8 mouse cellular contexts compared by ENCODE assay signal in genomic region chr11:26387087-26387611, GRCm38 (mm10). TPM values are rescaled to one million over a fixed set of nuclear protein-coding genes. Genes with fewer than 3 reads are reported as not detected.
DNase-seq lines count a peak whose midpoint lies in the region; ATAC-seq and TF ChIP-seq lines count a peak whose summit lies in the region.

No protein-coding gene starts in this region.

- TF ChIP-seq RAD21 in MEL (IDR thresholded peaks at IDR 0.05; ENCODE audit: low read depth, low read length) = no peak

- ATAC-seq in forebrain, postnatal 0 days = peak; percentile 100
- peak; percentile 100 for ATAC-seq in lung, embryonic 15.5 days (ENCODE audit: borderline replicate concordance, extremely low read depth, low FRiP score, low TSS enrichment)

- H3K27ac ChIP-seq in MEL (ENCODE audit: control insufficient read depth, low read depth, low read length) = peak overlapping the region; percentile 95
- H3K27ac ChIP-seq in cerebellum, adult 2 months (ENCODE audit: insufficient read depth, low read length) = peak overlapping the region; percentile 95
- peak overlapping the region; percentile 88 for H3K27ac ChIP-seq in forebrain, postnatal 0 days (ENCODE audit: low read depth, low read length)
- peak overlapping the region; percentile 83 for H3K27ac ChIP-seq in lung, embryonic 15.5 days

- TF ChIP-seq POLR2A in MEL (IDR thresholded peaks at IDR 0.05; ENCODE audit: control insufficient read depth in 1 of 2, insufficient read depth in 1 of 2, low read depth in 1 of 2, low read length in 2 of 2, poor library complexity in 1 of 2) = peak; percentile 93 to 98
- peak; percentile 86; the same call in 1 of the 2 replicates for TF ChIP-seq POLR2A in cerebellum, adult 2 months (IDR thresholded peaks at IDR 0.05; ENCODE audit: borderline replicate concordance, insufficient read depth, low read length)

- no peaks in the 10 kb centered on the region for H3K27me3 ChIP-seq in MEL (ENCODE audit: control insufficient read depth in 1 of 2, insufficient read depth in 2 of 2, low read length in 2 of 2)
- H3K27me3 ChIP-seq in cerebellum, adult 2 months (ENCODE audit: control insufficient read depth, insufficient read depth, low read length) = no peaks in the 10 kb centered on the region
- no peaks in the 10 kb centered on the region for H3K27me3 ChIP-seq in forebrain, postnatal 0 days (ENCODE audit: insufficient read depth, low read length)
- no peaks in the 10 kb centered on the region; the same call in 1 of the 2 replicates for H3K27me3 ChIP-seq in lung, embryonic 15.5 days

- H3K4me3 ChIP-seq in MEL (ENCODE audit: control insufficient read depth in 1 of 2, insufficient read depth in 1 of 2, low read depth in 2 of 2, low read length in 2 of 2) = peak overlapping the region; percentile 66 to 94
- peak overlapping the region; percentile 100 for H3K4me3 ChIP-seq in cerebellum, adult 2 months (replicated peaks; ENCODE audit: insufficient read depth, low read depth, low read length)
- H3K4me3 ChIP-seq in forebrain, postnatal 0 days (ENCODE audit: low read depth, low read length) = peak overlapping the region; percentile 75
- H3K4me3 ChIP-seq in lung, embryonic 15.5 days = peak overlapping the region; percentile 63

- H3K9me3 ChIP-seq in MEL (replicated peaks; ENCODE audit: insufficient read depth, low read length) = no peaks in the 10 kb centered on the region
- no peaks in the 10 kb centered on the region for H3K9me3 ChIP-seq in forebrain, postnatal 0 days (ENCODE audit: low read length)
- H3K9me3 ChIP-seq in lung, embryonic 15.5 days = no peaks in the 10 kb centered on the region

- peaks cover 6 to 8% of the 10 kb centered on the region in 2 experiments for H3K4me1 ChIP-seq in MEL (ENCODE audit: control insufficient read depth in 1 of 2, insufficient read depth in 2 of 2, low read length in 2 of 2)
- H3K4me1 ChIP-seq in cerebellum, adult 2 months (ENCODE audit: control insufficient read depth, insufficient read depth, low read length) = no peaks in the 10 kb centered on the region
- H3K4me1 ChIP-seq in forebrain, postnatal 0 days (ENCODE audit: insufficient read depth) = 0 out of 2 replicates have a peak, but pooled peaks cover 3% of the 10 kb centered on the region
- no peaks in the 10 kb centered on the region for H3K4me1 ChIP-seq in lung, embryonic 15.5 days

- H3K4me2 ChIP-seq in forebrain, postnatal 0 days (ENCODE audit: low read depth) = peak overlapping the region; percentile 65
- peak overlapping the region; percentile 58 for H3K4me2 ChIP-seq in lung, embryonic 15.5 days

- H3K79me2 ChIP-seq in MEL (ENCODE audit: control insufficient read depth, insufficient read depth, low read length, poor library complexity) = peaks cover 4% of the 10 kb centered on the region

- WGBS in cerebellum, adult 2 months = under 1% methylated on average over 42 of the region's 42 CpGs
- WGBS in forebrain, postnatal 0 days = under 1% methylated on average over 42 of the region's 42 CpGs
- WGBS in lung, embryonic 15.5 days = under 1% methylated on average over 42 of the region's 42 CpGs

- peak overlapping the region; percentile 97 for H3K9ac ChIP-seq in MEL (ENCODE audit: control insufficient read depth, low read depth, low read length, poor library complexity, severe bottlenecking)
- H3K9ac ChIP-seq in forebrain, postnatal 0 days = peak overlapping the region; percentile 75
- H3K9ac ChIP-seq in lung, embryonic 15.5 days = peak overlapping the region; percentile 68

- TF ChIP-seq CTCF in MEL (IDR thresholded peaks at IDR 0.05 in 2 of 3, conservative IDR thresholded peaks at IDR 0.05 in 1 of 3; ENCODE audit: control insufficient read depth in 1 of 3, insufficient read depth in 1 of 3, low read depth in 2 of 3, low read length in 3 of 3, poor library complexity in 1 of 3, severe bottlenecking in 1 of 3) = 0 out of 6 replicates have a peak, but pooled peaks of 2 of the 3 experiments have one; percentile 0 to 6
- TF ChIP-seq CTCF in cerebellum, adult 2 months (IDR thresholded peaks at IDR 0.05; ENCODE audit: borderline replicate concordance, insufficient read depth, low read depth, low read length) = peak; percentile 44; the same call in 1 of the 2 replicates
- TF ChIP-seq CTCF in forebrain, postnatal 0 days (IDR thresholded peaks at IDR 0.05; ENCODE audit: low read depth) = peak; percentile 77

- 0 out of 4 replicates have a peak, but pooled peaks of 1 of the 2 experiments have one; percentile 13 for TF ChIP-seq EP300 in MEL (IDR thresholded peaks at IDR 0.05; ENCODE audit: low read depth in 1 of 2, low read length in 2 of 2)

- peaks cover 0 to 12% of the 10 kb centered on the region in 2 experiments; a peak in 2 of 4 replicates for H3K36me3 ChIP-seq in MEL (ENCODE audit: control insufficient read depth in 1 of 2, insufficient read depth in 2 of 2, low read length in 2 of 2)
- no peaks in the 10 kb centered on the region for H3K36me3 ChIP-seq in forebrain, postnatal 0 days (ENCODE audit: insufficient read depth)
- no peaks in the 10 kb centered on the region for H3K36me3 ChIP-seq in lung, embryonic 15.5 days

- peak; percentile 98 for DNase-seq in MEL (ENCODE audit: low read depth, low spot score)
- DNase-seq in cerebellum, adult 2 months = peak; percentile 92 to 95
- DNase-seq in forebrain, postnatal 0 days = peak; percentile 98
- DNase-seq in heart, postnatal 4 days = peak; percentile 94
- DNase-seq in layer of hippocampus, adult 8-10 months (ENCODE audit: low spot score in 2 of 2) = peak; percentile 81 to 91
- peak; percentile 84 for DNase-seq in ovary, adult 18-20 months (ENCODE audit: low spot score)
- peak; percentile 94 for DNase-seq in thymus, postnatal 0 days (ENCODE audit: low spot score)

TF ChIP-seq in MEL, 35 proteins besides CTCF, POLR2A, EP300 and RAD21:
- TF ChIP-seq POLR2AphosphoS2 (IDR thresholded peaks at IDR 0.05; ENCODE audit: low read length) (peak; percentile 95), HCFC1 (IDR thresholded peaks at IDR 0.05; ENCODE audit: low read depth, low read length) (peak; percentile 73), ZMIZ1 (IDR thresholded peaks at IDR 0.05; ENCODE audit: low read depth, low read length) (peak; percentile 83), SMC3 (IDR thresholded peaks at IDR 0.05; ENCODE audit: low read depth, low read length) (no peak), TAL1 (IDR thresholded peaks at IDR 0.05; ENCODE audit: low read length) (no peak), MAX (IDR thresholded peaks at IDR 0.05; ENCODE audit: low read length) (peak; percentile 85; the same call in 1 of the 2 replicates), NRF1 (IDR thresholded peaks at IDR 0.05; ENCODE audit: insufficient read depth, low read depth, low read length, poor library complexity, severe bottlenecking) (peak; percentile 81), MYC (IDR thresholded peaks at IDR 0.05; ENCODE audit: low read depth, low read length) (0 out of 2 replicates have a peak, but pooled peaks have one; percentile 54), TBP (IDR thresholded peaks at IDR 0.05; ENCODE audit: low read depth, low read length) (peak; percentile 75), RCOR1 (IDR thresholded peaks at IDR 0.05; ENCODE audit: low read depth, low read length) (0 out of 2 replicates have a peak, but pooled peaks have one; percentile 7), GABPA (IDR thresholded peaks at IDR 0.05; ENCODE audit: low read depth, low read length) (no peak), NELFE (IDR thresholded peaks at IDR 0.05; ENCODE audit: low read depth, low read length) (peak; percentile 97), MAZ (IDR thresholded peaks at IDR 0.05; ENCODE audit: low read depth, low read length) (no peak), SIN3A (IDR thresholded peaks at IDR 0.05; ENCODE audit: low read length) (peak; percentile 55; the same call in 1 of the 2 replicates), BHLHE40 (IDR thresholded peaks at IDR 0.05; ENCODE audit: borderline replicate concordance, low read depth, low read length) (no peak), MXI1 (IDR thresholded peaks at IDR 0.05; ENCODE audit: low read depth, low read length) (peak; percentile 67; the same call in 1 of the 2 replicates), ELF1 (IDR thresholded peaks at IDR 0.05; ENCODE audit: low read depth, low read length) (0 out of 2 replicates have a peak, but pooled peaks have one; percentile 9), ETS1 (IDR thresholded peaks at IDR 0.05; ENCODE audit: low read depth, low read length) (no peak), E2F4 (IDR thresholded peaks at IDR 0.05; ENCODE audit: borderline replicate concordance, low read depth, low read length) (peak; percentile 99)

RNA-seq across cellular contexts. Expression of gene Fancl, which starts 1.2 kb away (rescaled TPM):
- 35.8 and 40.1 TPM in 2 replicates for total RNA-seq in MEL (2012; rRNA removed)
- polyA plus RNA-seq in MEL (2012; ENCODE audit: insufficient read depth in 1 of 2, insufficient read length in 2 of 2, low read depth in 1 of 2, low replicate concordance in 2 of 2, missing spikeins in 1 of 2) = 10 to 100 TPM in 1 of 2 experiments, not detected in 1; 21.3 TPM
- polyA plus RNA-seq in cerebellum, adult 2 months (2012; rRNA removed) = 5.9 and 6.0 TPM in 2 replicates
- 13.6 and 14.3 TPM in 2 replicates for total RNA-seq in forebrain, postnatal 0 days (2014; rRNA removed)
- 15.6 and 16.3 TPM in 2 replicates for polyA plus RNA-seq in forebrain, postnatal 0 days (2015; fragmentation: Nextera tagmentation; extraction: Ambion mirVana)
- total RNA-seq in heart, postnatal 4 days (2021) = 10 to 100 TPM; 15.4 to 16.5 TPM
- 10 to 100 TPM in 3 of 4 experiments, 1 to 10 TPM in 1; 7.9 to 12.4 (median 11.5) TPM for total RNA-seq in layer of hippocampus, adult 8-10 months (2022)
- polyA plus RNA-seq in lung, embryonic 15.5 days (2015; fragmentation: Nextera tagmentation; extraction: Ambion mirVana) = 33.3 and 35.4 TPM in 2 replicates
- polyA plus RNA-seq in thymus, postnatal 0 days (2015; fragmentation: Nextera tagmentation; extraction: Ambion mirVana) = 31.9 and 32.6 TPM in 2 replicates

Comparison
In these comparisons a context has a peak if more than half of its experiments do, and no peak if none do; other contexts are left out.
1. Peak in every context shown above with its lines: DNase-seq, ATAC-seq, H3K4me3 ChIP-seq and H3K27ac ChIP-seq.
2. CTCF ChIP-seq: peak in every context shown above with its lines; median percentile 77 in forebrain, postnatal 0 days; 44 in cerebellum, adult 2 months; 3 in MEL.